Mouse (Mus musculus) liver (tissue): ENCODE measurements around the gene Gm21760.
"Not testable (repeated sequence)": the region's sequence is repeated elsewhere in the genome, so short reads cannot be mapped to it uniquely, and the experiment has no call there.

Experiments used
- DNase-seq: peaks from one replicate; pipeline ENCODE4 v3.0.0-alpha.2; 2020; ENCODE audit warnings: mixed read lengths

The Gm21760 gene

DNA sequence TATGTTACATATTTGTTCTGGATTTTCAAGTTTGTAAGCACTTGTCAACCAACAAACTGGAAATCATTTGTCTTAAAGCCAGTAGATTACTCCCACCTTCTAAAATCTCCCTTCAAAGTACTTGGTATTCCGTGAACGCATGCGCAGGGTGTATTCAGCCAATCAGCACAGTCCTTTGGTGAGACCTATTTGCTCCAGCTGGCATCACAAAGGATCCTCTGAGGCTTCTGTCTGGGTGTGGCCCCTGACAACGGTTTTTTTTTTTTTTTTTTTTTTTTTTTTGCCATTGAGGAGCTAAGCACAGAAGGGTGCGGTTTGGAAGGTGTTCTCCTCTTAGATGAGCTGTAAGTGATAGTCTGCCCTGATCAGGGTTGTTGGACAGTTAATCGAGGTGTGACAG, at the start of gene Gm21760:
TSS of gene Gm21760 (plus strand) at position 301 of the 400 bp plus-strand sequence.
- DNase-seq: not testable (repeated sequence)
